Mouse (Mus musculus): Measurements from ENCODE around the gene Car10.
A peak's percentile ranks its signal among the peaks of the same experiment; 100 is the strongest.

Gene Car10

GRCm38 (mm10) chr11:93571917-93572641, 474.3 kb downstream of the Car10 start:
- no peak for DNase-seq (ENCODE audit: low spot score in 2 of 2)

DNA sequence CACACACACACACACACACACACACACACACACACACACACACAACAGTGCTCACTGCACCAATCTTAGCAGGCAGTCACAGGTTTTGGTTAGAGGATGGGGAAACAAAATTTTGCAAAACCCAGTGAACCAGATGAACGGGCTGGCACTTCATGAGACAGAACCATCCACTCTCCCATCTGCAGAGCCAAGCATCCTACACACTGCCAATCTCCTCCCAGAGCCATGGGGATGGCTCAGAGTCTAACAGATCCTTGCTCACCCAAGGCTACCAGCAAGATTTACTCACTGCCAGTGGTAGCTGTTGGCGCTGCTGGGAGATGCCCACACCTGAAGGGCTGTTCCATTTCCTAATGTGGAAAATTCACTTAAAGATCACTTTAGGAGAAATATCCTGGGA, 479.6 kb downstream of the Car10 start:
- peak in 1 of 2 experiments; percentile 17 for DNase-seq (ENCODE audit: low spot score in 2 of 2)

- no peak for DNase-seq (ENCODE audit: low spot score in 2 of 2)
Observed at GRCm38 (mm10) chr11:93579626-93580025, 481.8 kb downstream of the Car10 start.

DNA sequence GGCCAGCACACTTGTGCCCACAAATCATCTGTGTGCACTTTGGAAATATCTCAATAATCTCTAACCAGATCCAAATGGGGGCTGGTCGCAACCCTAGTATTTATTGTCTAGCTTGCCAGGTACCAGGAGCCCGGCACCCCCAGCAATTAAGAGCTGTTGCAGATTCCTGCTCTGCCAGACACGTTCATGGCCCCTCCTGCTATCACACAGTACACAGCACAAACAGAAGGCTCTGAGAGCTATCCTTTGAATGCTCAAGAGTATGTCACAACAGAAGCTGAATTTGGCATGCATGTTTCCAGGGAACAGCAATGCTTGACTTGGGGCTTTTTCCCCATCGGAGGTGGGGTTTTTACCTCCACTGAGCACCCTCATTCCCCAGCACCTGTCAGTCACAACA, 483.5 kb downstream of the Car10 start:
- DNase-seq (ENCODE audit: low spot score in 2 of 2), result no peak

GRCm38 (mm10) chr11:93587788-93588187, 490.0 kb downstream of the Car10 start:
- DNase-seq (ENCODE audit: low spot score in 2 of 2), result no peak

GRCm38 (mm10) chr11:93590652-93591051, 492.8 kb downstream of the Car10 start:
- DNase-seq (ENCODE audit: low spot score in 2 of 2), result no peak

DNA sequence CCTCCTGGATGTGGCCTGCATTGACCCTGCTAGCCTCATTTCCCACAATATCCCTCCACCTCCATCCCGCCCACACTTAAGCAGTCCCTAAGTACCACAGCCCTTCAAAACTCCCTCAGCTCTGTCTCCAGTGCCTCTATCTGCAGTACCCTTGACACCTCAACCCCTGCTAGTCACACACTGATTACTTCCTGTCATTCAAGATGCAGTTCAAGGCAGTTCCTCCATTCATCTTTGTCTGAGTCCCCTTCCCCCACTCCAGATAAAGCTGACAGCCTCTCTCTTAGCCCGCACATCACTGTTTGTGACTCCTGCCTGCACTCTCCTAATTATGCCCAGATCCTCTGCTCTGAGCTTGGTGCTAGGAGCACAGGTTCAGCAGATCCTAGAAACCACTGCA, 496.2 kb downstream of the Car10 start:
- no peak for DNase-seq (ENCODE audit: low spot score in 2 of 2)

- no peak for DNase-seq (ENCODE audit: low spot score in 2 of 2)
Observed at GRCm38 (mm10) chr11:93598175-93598574, 500.3 kb downstream of the Car10 start.

DNA sequence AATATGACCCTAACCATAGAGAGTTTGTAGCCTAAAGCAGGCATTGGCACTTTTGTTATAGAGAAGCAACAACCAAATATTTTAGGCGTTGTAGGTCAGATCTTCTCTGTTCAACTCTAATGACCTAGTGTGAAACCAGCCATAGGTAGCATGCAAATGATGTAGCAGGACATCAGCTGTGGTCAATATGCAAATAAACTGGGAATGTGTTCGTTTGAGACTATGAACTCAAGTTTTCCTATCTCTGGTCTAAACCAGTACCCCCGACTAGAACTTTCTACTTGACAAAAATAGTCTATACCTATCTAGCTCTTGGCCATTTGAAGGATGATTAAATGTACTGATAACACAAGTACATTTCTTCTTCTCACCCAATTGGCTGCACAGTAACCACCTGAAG, 501.9 kb downstream of the Car10 start:
- no peak for DNase-seq (ENCODE audit: low spot score in 2 of 2)

DNA sequence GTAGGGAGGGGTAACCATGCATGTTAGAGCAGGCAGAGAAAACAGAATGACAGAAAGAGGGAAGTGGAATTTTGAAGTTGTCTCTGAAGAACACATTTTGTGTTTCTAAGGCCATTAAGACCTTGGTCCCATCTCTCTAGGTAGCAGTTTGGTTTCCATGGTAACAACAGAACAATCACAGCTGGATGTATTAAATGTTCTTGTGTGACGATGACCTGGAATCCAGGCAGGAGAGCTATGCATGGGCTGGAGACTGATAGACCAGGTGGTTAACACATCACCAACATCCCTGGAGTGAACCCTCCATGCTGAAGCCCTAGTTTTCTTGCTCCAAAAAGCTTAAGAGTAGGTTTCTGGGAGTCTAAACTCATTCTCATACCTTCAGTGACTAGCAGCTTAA, 505.7 kb downstream of the Car10 start:
- no peak for DNase-seq (ENCODE audit: low spot score in 2 of 2)

DNA sequence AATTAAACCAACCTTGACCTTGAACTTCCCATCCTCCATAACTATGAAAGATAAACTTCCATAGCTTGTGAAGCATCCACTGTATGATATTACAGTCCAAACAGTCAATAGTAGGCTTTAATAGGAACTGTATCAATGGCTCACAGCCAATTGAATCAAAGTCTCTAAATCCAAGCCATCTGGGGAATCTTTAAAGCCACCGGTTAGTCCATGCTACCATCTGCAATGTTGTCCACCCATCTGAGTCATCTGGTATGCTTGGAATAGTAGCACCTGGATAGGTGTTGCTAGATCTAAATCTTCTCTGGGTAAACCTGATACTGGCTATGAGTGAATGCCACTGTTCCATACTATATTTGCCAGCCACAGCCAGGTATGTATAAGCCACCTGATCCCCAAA, 509.3 kb downstream of the Car10 start:
- no peak for DNase-seq (ENCODE audit: low spot score in 2 of 2)

DNA sequence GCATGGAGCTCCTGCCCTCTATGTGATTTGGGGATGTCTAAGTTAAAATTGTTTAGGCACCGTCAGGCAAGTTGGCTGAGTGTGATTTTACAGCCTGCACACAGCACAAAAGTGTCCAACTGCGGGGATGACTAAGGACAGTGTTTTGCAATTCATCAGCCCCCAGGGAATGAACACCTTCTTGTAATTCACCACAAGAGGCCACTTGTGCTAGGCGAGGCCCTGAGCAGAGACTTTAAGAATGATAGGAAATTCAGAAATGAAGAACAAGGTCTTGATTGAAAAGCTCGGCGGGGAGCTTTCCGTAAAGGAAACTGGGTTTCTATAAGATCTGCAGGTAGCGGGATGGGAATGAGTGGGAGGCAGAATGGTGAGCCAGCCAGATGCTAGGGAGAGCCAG, 510.9 kb downstream of the Car10 start:
- no peak for DNase-seq (ENCODE audit: low spot score in 2 of 2)

GRCm38 (mm10) chr11:93612071-93612470, 514.2 kb downstream of the Car10 start:
- DNase-seq (ENCODE audit: low spot score in 2 of 2), result no peak

DNA sequence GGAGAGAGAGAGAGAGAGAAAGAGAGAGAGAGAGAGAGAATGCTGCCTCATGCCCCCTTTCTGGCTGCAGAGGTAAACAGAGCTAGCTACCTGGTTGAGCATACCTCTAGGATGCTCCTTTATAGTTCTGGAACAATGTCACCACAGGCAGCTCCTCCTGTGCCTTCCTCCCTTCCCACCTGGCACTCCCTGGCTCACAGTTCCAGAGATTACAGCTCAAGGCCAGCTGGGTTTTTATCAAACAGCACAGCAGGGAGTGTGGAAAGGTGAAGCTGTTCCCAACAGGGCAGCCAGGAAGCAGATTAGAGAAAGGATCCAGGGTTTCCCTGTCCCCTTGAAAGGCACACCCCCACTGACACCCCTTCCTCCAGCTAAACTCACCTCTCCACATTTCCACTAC, 517.0 kb downstream of the Car10 start:
- no peak for DNase-seq (ENCODE audit: low spot score in 2 of 2)

- no peak for DNase-seq (ENCODE audit: low spot score in 2 of 2)
Observed at GRCm38 (mm10) chr11:93623605-93624004, 525.8 kb downstream of the Car10 start.

DNA sequence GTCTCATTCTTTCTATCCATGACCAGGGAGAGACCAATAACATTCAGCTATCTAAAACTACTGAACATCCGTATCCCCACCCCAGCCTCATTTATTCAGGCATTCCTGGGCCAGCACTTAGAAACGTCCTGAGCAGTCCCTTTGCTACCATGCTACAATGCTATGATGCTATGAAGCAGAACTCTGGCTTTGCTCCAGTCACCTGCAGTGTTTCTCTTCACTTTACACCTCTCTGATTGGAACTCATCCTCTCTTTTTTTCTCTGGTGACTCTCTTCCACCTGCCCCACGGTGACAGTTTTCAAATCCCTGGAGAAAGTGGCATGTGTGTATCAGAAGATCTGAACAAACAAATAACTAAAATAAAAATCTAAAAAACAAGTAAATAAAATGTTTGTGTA, 541.6 kb downstream of the Car10 start:
- DNase-seq (ENCODE audit: low spot score in 2 of 2), result no peak

- DNase-seq (ENCODE audit: low spot score in 2 of 2), result no peak
Observed at GRCm38 (mm10) chr11:93640954-93641353, 543.1 kb downstream of the Car10 start.

DNA sequence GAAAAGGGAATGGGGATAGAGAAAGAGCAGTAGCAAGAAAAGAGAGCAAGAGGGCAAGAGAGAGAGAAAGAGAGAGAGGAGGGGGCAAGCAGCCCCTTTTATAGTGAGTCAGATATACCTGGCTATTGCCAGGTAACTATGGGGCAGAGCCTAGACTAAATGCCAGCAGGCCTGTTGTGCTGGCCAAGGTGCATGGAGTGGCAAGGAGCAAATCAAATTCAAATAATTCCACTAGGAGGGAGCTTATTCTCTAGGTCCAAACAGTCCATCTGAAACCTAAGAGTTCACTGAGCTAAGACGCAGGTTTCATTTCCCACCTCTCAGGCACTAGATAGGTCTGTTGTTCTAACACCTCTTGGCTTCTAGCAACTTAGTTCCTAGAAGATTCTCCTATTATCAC, 544.5 kb downstream of the Car10 start:
- DNase-seq (ENCODE audit: low spot score in 2 of 2), result no peak

- no peak for DNase-seq (ENCODE audit: low spot score in 2 of 2)
Observed at GRCm38 (mm10) chr11:93643006-93643405, 545.2 kb downstream of the Car10 start.

GRCm38 (mm10) chr11:93643436-93643835, 545.6 kb downstream of the Car10 start:
- no peak for DNase-seq (ENCODE audit: low spot score in 2 of 2)

GRCm38 (mm10) chr11:93646216-93646615, 548.4 kb downstream of the Car10 start:
- DNase-seq (ENCODE audit: low spot score in 2 of 2), result no peak
